Mouse (Mus musculus) right cerebral cortex, postnatal 10 days (tissue): ENCODE results near the gene Psma6.

ENCODE experiments used
- DNase-seq, 2 experiments: peaks; one replicate each; pipeline ENCODE4 v3.0.0; 2021; ENCODE audit warnings: low spot score in 2 of 2

Psma6 gene

GRCm38 (mm10) chr12:55463992-55464845 is 80.2 kb downstream of the Psma6 start:
- peak; percentile 75 to 84 for DNase-seq

GRCm38 (mm10) chr12:55464846-55465361 is 80.9 kb downstream of the Psma6 start:
- peak; percentile 56 to 60 for DNase-seq

- no peak for DNase-seq
Measured at GRCm38 (mm10) chr12:55465401-55465983, 81.5 kb downstream of the Psma6 start.

- no peak for DNase-seq
Measured at GRCm38 (mm10) chr12:55466088-55466701, 82.2 kb downstream of the Psma6 start.

GRCm38 (mm10) chr12:55466816-55467215 is 82.8 kb downstream of the Psma6 start:
- no peak for DNase-seq

- DNase-seq: no peak
Measured at GRCm38 (mm10) chr12:55467331-55468180, 83.5 kb downstream of the Psma6 start.
